Mouse (Mus musculus) midbrain, postnatal 0 days (tissue): ENCODE data around the gene Xylb. TPM values are rescaled to one million over a fixed set of nuclear protein-coding genes. Genes with fewer than 3 reads are reported as not detected.

Experiments used
- ATAC-seq: fragments of 200-750 bp; cut with Nextera tagmentation; 2 replicates; pipeline ENCODE4 v1.8.0; 2017; ENCODE audit warnings: moderate number of reproducible peaks, mild to moderate bottlenecking, moderate TSS enrichment, moderate library complexity; ENCODE audit not compliant: low FRiP score
- DNase-seq: peaks from one replicate; pipeline ENCODE4 v3.0.0-alpha.2; 2015; ENCODE audit warnings: low spot score
- H3K27ac ChIP-seq: fragments of 300-500 bp; sonication (generic); 2 replicates; pipeline ENCODE4 v1.5.1; 2014; ENCODE audit warnings: low read depth, mild to moderate bottlenecking, low read length, mixed read lengths
- H3K27me3 ChIP-seq: fragments of 300-500 bp; sonication (generic); 2 replicates; pipeline ENCODE4 v1.6.1; 2014; ENCODE audit warnings: low read length, control low read depth, mixed read lengths; ENCODE audit not compliant: insufficient read depth
- H3K36me3 ChIP-seq: fragments of 300-500 bp; sonication (generic); 2 replicates; pipeline ENCODE4 v1.6.1; 2014; ENCODE audit warnings: low read length, control low read depth, mixed read lengths; ENCODE audit not compliant: insufficient read depth
- H3K4me1 ChIP-seq: fragments of 300-500 bp; sonication (generic); 2 replicates; pipeline ENCODE4 v1.6.1; 2014; ENCODE audit warnings: mild to moderate bottlenecking, control low read depth, antibody characterized with exemption, low read length, mixed read lengths; ENCODE audit not compliant: insufficient read depth
- H3K4me2 ChIP-seq: fragments of 300-500 bp; sonication (generic); 2 replicates; pipeline ENCODE4 v1.6.1; 2014; ENCODE audit warnings: low read depth, mild to moderate bottlenecking, low read length, mixed read lengths; ENCODE audit not compliant: poor library complexity, severe bottlenecking
- H3K4me3 ChIP-seq: fragments of 300-500 bp; sonication (generic); 2 replicates; pipeline ENCODE4 v1.5.1; 2014; ENCODE audit warnings: low read depth, mild to moderate bottlenecking, low read length, moderate library complexity
- H3K9ac ChIP-seq: fragments of 300-500 bp; sonication (generic); replicated peaks from 2 replicates; pipeline ENCODE4 v1.6.1; 2014; ENCODE audit warnings: mild to moderate bottlenecking, low read length, moderate library complexity, mixed read lengths; ENCODE audit not compliant: poor library complexity, severe bottlenecking
- H3K9me3 ChIP-seq: fragments of 300-500 bp; sonication (generic); 2 replicates; pipeline ENCODE4 v1.6.1; 2016; ENCODE audit warnings: low read length, control low read depth
- CTCF ChIP-seq: IDR thresholded peaks from 2 replicates; pipeline ENCODE4 v1.5.1; 2016; ENCODE audit warnings: antibody characterized with exemption, mild to moderate bottlenecking
- WGBS: fragments of 180-500 bp; shearing (Covaris S2); extraction: QIAGEN DNeasy Blood & Tissue Kit; methylation state at CpG from one replicate; pipeline ENCODE4 v1.1.7; 2014; 5-methylcytosine and 5-hydroxymethylcytosine counted together
- polyA plus RNA-seq: library from polyadenylated mRNA; unstranded; fragments of >200 nt; fragmentation: Nextera tagmentation; extraction: Ambion mirVana; gene quantifications from 2 replicates; pipeline ENCODE4 v1.2.1, GENCODE M21; 2015
- total RNA-seq: library from RNA; depleted of rRNA; stranded (reverse); fragments of >200 nt; gene quantifications from 2 replicates; pipeline ENCODE4 v1.2.3, GENCODE M21; 2014

Xylb gene
- total and polyA plus RNA-seq, 2 experiments from 2014 or later = 2.6 to 3.9 TPM

- ATAC-seq = no peak
- WGBS = 90% methylated on average over 15 of the region's 15 CpGs
Observed at GRCm38 (mm10) chr9:119330186-119330963, 26.8 kb upstream of the Xylb start.

DNA sequence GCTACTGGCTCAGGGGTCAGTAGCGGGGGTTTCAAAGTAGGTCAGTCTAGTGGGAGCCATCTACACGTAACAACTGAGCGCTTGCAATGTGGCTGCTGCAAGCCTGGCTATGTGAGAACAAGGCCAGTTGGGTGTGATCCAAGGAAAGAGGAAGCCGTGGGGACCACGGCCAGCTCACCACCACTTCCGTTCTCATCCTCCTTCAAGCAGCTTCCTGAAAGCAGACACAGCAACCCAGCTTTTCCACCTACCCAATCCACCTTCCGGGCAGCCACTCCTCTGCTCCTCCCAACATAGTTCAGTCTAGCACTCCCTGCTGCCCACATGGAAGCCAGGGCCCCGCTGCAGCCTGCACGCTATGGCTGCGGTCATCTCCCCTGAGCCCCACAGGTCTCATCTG, 22.9 kb upstream of the Xylb start:
- H3K36me3 ChIP-seq = no peaks in the 10 kb centered on the region
- no peaks in the 10 kb centered on the region for H3K9me3 ChIP-seq
- H3K4me3 ChIP-seq = no peak overlapping the region
- H3K4me1 ChIP-seq = no peaks in the 10 kb centered on the region
- H3K4me2 ChIP-seq = no peak overlapping the region
- 69% methylated on average over 10 of the region's 10 CpGs for WGBS
- DNase-seq (peak; percentile 13), ATAC-seq (no peak)
- H3K27ac ChIP-seq = no peak overlapping the region
- no peak overlapping the region for H3K9ac ChIP-seq
- H3K27me3 ChIP-seq = no peaks in the 10 kb centered on the region
- no peak for TF ChIP-seq CTCF

More at GRCm38 (mm10) chr9:119330186-119330963, 26.8 kb upstream of the Xylb start:
- H3K4me2 ChIP-seq = no peak overlapping the region
- H3K4me3 ChIP-seq = no peak overlapping the region
- no peak for DNase-seq
- no peaks in the 10 kb centered on the region for H3K4me1 ChIP-seq
- no peak overlapping the region for H3K27ac ChIP-seq
- no peak for TF ChIP-seq CTCF
- no peaks in the 10 kb centered on the region for H3K36me3 ChIP-seq
- H3K9me3 ChIP-seq = no peaks in the 10 kb centered on the region
- no peaks in the 10 kb centered on the region for H3K27me3 ChIP-seq
- H3K9ac ChIP-seq = no peak overlapping the region

DNA sequence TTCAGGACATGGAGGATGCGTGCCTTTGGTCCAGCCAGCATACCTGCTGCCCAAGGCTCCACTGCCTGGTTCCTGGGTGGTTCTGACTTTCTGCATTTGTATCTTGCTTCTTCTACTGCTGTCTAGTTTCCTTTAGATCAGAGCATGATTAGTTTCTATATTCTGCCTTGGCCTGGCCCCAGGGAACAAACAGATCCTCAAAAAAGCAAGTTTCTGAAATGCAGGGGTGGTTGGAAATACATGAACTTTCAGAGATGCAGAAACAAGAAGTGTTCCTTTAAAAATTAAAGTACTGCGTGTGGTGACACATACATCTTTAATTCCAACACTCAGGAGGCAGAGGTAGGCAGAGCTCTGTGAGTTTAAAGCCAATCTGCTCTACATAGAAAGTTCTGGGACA, 22.3 kb upstream of the Xylb start:
- H3K27me3 ChIP-seq = no peaks in the 10 kb centered on the region
- ATAC-seq (no peak), DNase-seq (no peak)
- no peaks in the 10 kb centered on the region for H3K4me1 ChIP-seq
- H3K9ac ChIP-seq = no peak overlapping the region
- TF ChIP-seq CTCF = no peak
- no peaks in the 10 kb centered on the region for H3K9me3 ChIP-seq
- H3K36me3 ChIP-seq = no peaks in the 10 kb centered on the region
- WGBS = 88% methylated on average over 2 of the region's 2 CpGs
- no peak overlapping the region for H3K4me2 ChIP-seq
- no peak overlapping the region for H3K27ac ChIP-seq
- H3K4me3 ChIP-seq = no peak overlapping the region

DNA sequence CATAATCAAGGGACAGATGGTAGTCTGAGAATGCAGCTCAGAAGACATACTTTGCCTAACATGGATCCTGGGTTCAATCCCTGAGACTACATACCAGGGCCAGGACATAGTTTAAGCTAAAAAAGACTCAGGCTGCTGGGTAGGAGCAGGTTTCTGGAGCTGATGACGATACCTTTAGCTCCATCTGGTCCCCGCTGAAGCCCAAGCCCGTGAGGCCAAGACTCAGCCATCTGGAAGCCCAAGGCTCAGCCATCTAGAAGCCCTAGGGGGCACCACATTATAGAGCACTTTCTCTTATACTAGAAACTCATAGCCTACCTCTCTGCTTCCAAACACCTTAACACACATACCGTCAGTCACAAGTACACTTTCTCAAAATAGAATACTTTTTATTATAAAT, 21.6 kb upstream of the Xylb start:
- no peak for TF ChIP-seq CTCF
- Histone ChIP-seq H3K4me3 (no peak overlapping the region), H3K36me3 (no peaks in the 10 kb centered on the region), H3K4me1 (no peaks in the 10 kb centered on the region), H3K27me3 (no peaks in the 10 kb centered on the region), H3K9ac (no peak overlapping the region), H3K4me2 (no peak overlapping the region), H3K9me3 (no peaks in the 10 kb centered on the region), H3K27ac (no peak overlapping the region)
- DNase-seq (no peak), ATAC-seq (no peak)
- WGBS = 80% methylated on average over 4 of the region's 4 CpGs

- WGBS = 92% methylated on average over 14 of the region's 14 CpGs
- no peaks in the 10 kb centered on the region for H3K27me3 ChIP-seq
- H3K4me1 ChIP-seq = peaks cover 9% of the 10 kb centered on the region; the same call in 1 of the 2 replicates
- no peaks in the 10 kb centered on the region for H3K9me3 ChIP-seq
- no peak for ATAC-seq
- no peaks in the 10 kb centered on the region for H3K36me3 ChIP-seq
- no peak overlapping the region for H3K4me3 ChIP-seq
- no peak overlapping the region for H3K4me2 ChIP-seq
- no peak for DNase-seq
- H3K27ac ChIP-seq = no peak overlapping the region
- H3K9ac ChIP-seq = no peak overlapping the region
- no peak for TF ChIP-seq CTCF
Observed at GRCm38 (mm10) chr9:119337842-119338241, 19.3 kb upstream of the Xylb start.

GRCm38 (mm10) chr9:119338350-119338749, 18.8 kb upstream of the Xylb start:
- 93% methylated on average over 3 of the region's 3 CpGs for WGBS
- ATAC-seq = no peak
- no peak for DNase-seq

More at GRCm38 (mm10) chr9:119338350-119338749, 18.8 kb upstream of the Xylb start:
- no peak for TF ChIP-seq CTCF
- Histone ChIP-seq H3K4me3 (no peak overlapping the region), H3K9ac (no peak overlapping the region), H3K4me2 (no peak overlapping the region), H3K27ac (no peak overlapping the region), H3K9me3 (no peaks in the 10 kb centered on the region), H3K36me3 (peaks cover 2% of the 10 kb centered on the region; the same call in 1 of the 2 replicates), H3K4me1 (peaks cover 9% of the 10 kb centered on the region; the same call in 1 of the 2 replicates), H3K27me3 (no peaks in the 10 kb centered on the region)
